Mouse (Mus musculus): Measurements from ENCODE around the gene Fank1. TPM values are rescaled to one million over a fixed set of nuclear protein-coding genes. Genes with fewer than 3 reads are reported as not detected.
"Not testable (repeated sequence)": the region's sequence is repeated elsewhere in the genome, so short reads cannot be mapped to it uniquely, and the experiment has no call there.

Gene Fank1
- polyA plus RNA-seq, 1 experiment from 2014 or later = 0.21 TPM

GRCm38 (mm10) chr7:133862723-133863122 lies 86.1 kb downstream of the Fank1 start:
- ATAC-seq (ENCODE audit: insufficient read depth, low FRiP score) = no peak
- WGBS = 83% methylated on average over 5 of the region's 5 CpGs
- no peaks in the 10 kb centered on the region for H3K9me3 ChIP-seq (replicated peaks; ENCODE audit: control insufficient read depth, low read length)

DNA sequence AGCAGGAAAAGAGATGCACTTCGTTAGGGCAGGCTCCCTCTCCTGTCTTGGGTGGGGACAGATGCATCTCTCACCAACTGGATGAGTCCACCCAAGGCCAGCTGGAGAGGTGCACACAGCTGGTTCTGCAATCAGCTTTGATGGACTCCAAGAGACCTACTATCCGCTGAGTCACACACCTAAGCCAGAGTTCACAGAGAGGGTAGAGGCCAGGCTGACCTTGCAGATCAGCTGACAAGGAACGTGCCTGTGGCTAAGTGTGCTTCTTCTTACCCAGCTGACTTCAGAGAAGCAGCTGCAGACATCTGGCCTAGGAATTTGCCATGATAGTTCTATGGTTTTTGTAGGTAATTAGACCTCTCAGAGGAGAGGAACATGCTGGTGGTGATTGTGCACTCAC lies 86.5 kb downstream of the Fank1 start:
- Histone ChIP-seq H3K4me2 (ENCODE audit: low read depth, low read length) (no peak overlapping the region), H3K36me3 (ENCODE audit: control insufficient read depth, insufficient read depth, low read length) (no peaks in the 10 kb centered on the region), H3K4me3 (replicated peaks; ENCODE audit: low read length) (no peak overlapping the region), H3K27ac (ENCODE audit: low read length) (no peak overlapping the region), H3K9ac (ENCODE audit: low read length) (no peak overlapping the region), H3K9me3 (replicated peaks; ENCODE audit: control insufficient read depth, low read length) (no peaks in the 10 kb centered on the region), H3K27me3 (ENCODE audit: control insufficient read depth, insufficient read depth, low read length) (no peaks in the 10 kb centered on the region), H3K4me1 (ENCODE audit: control insufficient read depth, insufficient read depth, low read length) (no peaks in the 10 kb centered on the region)
- no peak for ATAC-seq (ENCODE audit: insufficient read depth, low FRiP score)
- WGBS = 44% methylated on average over 3 of the region's 3 CpGs

More at GRCm38 (mm10) chr7:133862723-133863122, 86.1 kb downstream of the Fank1 start:
- H3K4me1 ChIP-seq (ENCODE audit: control insufficient read depth, insufficient read depth, low read length) = no peaks in the 10 kb centered on the region
- no peak overlapping the region for H3K9ac ChIP-seq (ENCODE audit: low read length)
- H3K36me3 ChIP-seq (ENCODE audit: control insufficient read depth, insufficient read depth, low read length) = no peaks in the 10 kb centered on the region
- no peak overlapping the region for H3K4me3 ChIP-seq (replicated peaks; ENCODE audit: low read length)
- H3K27ac ChIP-seq (ENCODE audit: low read length) = no peak overlapping the region
- H3K27me3 ChIP-seq (ENCODE audit: control insufficient read depth, insufficient read depth, low read length) = no peaks in the 10 kb centered on the region
- H3K4me2 ChIP-seq (ENCODE audit: low read depth, low read length) = no peak overlapping the region

DNA sequence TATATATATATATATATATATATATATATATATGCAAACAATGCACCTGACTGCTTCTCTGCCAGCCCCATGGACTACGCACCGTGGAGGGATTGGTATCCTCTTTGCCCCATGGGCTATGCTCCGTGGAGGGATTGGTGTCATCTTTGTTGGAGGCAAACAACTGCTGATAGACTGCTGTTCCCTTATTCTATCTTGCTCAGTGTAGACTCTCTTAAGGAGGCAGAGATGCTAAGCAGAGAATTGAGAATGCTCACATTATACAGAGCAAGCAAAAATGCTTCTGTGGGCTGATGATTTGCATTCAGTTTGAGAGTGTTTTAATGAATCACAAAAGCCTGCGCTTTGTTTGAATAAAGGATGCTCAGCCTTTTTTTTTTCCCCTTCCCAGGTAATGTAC lies 87.0 kb downstream of the Fank1 start:
- no peaks in the 10 kb centered on the region for H3K9me3 ChIP-seq (replicated peaks; ENCODE audit: control insufficient read depth, low read length)
- no peak overlapping the region for H3K27ac ChIP-seq (ENCODE audit: low read length)
- no peak for ATAC-seq (ENCODE audit: insufficient read depth, low FRiP score)
- H3K4me3 ChIP-seq (replicated peaks; ENCODE audit: low read length) = no peak overlapping the region
- H3K36me3 ChIP-seq (ENCODE audit: control insufficient read depth, insufficient read depth, low read length) = no peaks in the 10 kb centered on the region
- H3K9ac ChIP-seq (ENCODE audit: low read length) = no peak overlapping the region
- H3K4me1 ChIP-seq (ENCODE audit: control insufficient read depth, insufficient read depth, low read length) = no peaks in the 10 kb centered on the region
- H3K27me3 ChIP-seq (ENCODE audit: control insufficient read depth, insufficient read depth, low read length) = no peaks in the 10 kb centered on the region
- H3K4me2 ChIP-seq (ENCODE audit: low read depth, low read length) = no peak overlapping the region
- WGBS = 88% methylated on average over 4 of the region's 4 CpGs

GRCm38 (mm10) chr7:133870265-133870664 lies 93.6 kb downstream of the Fank1 start:
- WGBS = 78% methylated on average over 4 of the region's 4 CpGs
- no peak for ATAC-seq (ENCODE audit: insufficient read depth, low FRiP score)
- no peak overlapping the region for H3K9ac ChIP-seq (ENCODE audit: low read length)
- no peak overlapping the region for H3K27ac ChIP-seq (ENCODE audit: low read length)
- no peak overlapping the region for H3K4me2 ChIP-seq (ENCODE audit: low read depth, low read length)
- H3K9me3 ChIP-seq (replicated peaks; ENCODE audit: control insufficient read depth, low read length) = no peaks in the 10 kb centered on the region
- no peaks in the 10 kb centered on the region for H3K4me1 ChIP-seq (ENCODE audit: control insufficient read depth, insufficient read depth, low read length)
- H3K4me3 ChIP-seq (replicated peaks; ENCODE audit: low read length) = no peak overlapping the region
- H3K27me3 ChIP-seq (ENCODE audit: control insufficient read depth, insufficient read depth, low read length) = no peaks in the 10 kb centered on the region
- no peaks in the 10 kb centered on the region for H3K36me3 ChIP-seq (ENCODE audit: control insufficient read depth, insufficient read depth, low read length)

DNA sequence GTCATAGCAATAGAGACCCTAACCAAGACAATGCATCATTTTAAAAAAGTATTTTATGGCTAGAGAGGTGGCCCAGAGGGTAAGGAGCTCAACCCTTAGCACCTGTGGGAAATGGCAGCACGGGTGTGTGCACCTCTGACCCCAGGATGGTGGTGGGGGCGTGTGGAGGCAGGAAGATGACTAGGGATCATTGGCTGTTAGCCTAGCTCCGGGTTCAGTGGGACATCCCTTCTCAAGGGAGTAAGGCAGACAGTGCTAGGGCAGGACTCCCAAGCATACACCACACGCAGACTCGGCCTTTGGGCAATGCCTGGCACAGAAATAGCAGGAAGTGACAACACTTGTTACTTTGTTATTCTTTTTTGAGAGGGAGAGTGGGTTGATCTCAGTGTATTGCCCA lies 96.0 kb downstream of the Fank1 start:
- no peak overlapping the region for H3K4me2 ChIP-seq (ENCODE audit: low read depth, low read length)

GRCm38 (mm10) chr7:133876139-133876538 lies 99.5 kb downstream of the Fank1 start:
- 76% methylated on average over 3 of the region's 3 CpGs for WGBS
- Histone ChIP-seq H3K27me3 (ENCODE audit: control insufficient read depth, insufficient read depth, low read length) (no peaks in the 10 kb centered on the region), H3K9me3 (replicated peaks; ENCODE audit: control insufficient read depth, low read length) (no peaks in the 10 kb centered on the region), H3K9ac (ENCODE audit: low read length) (no peak overlapping the region), H3K4me1 (ENCODE audit: control insufficient read depth, insufficient read depth, low read length) (no peaks in the 10 kb centered on the region), H3K4me3 (replicated peaks; ENCODE audit: low read length) (no peak overlapping the region), H3K4me2 (ENCODE audit: low read depth, low read length) (no peak overlapping the region), H3K36me3 (ENCODE audit: control insufficient read depth, insufficient read depth, low read length) (no peaks in the 10 kb centered on the region), H3K27ac (ENCODE audit: low read length) (no peak overlapping the region)
- ATAC-seq (ENCODE audit: insufficient read depth, low FRiP score) = no peak

More for the DNA sequence above, 96.0 kb downstream of the Fank1 start:
- Histone ChIP-seq H3K27me3 (ENCODE audit: control insufficient read depth, insufficient read depth, low read length) (no peaks in the 10 kb centered on the region), H3K9me3 (replicated peaks; ENCODE audit: control insufficient read depth, low read length) (no peaks in the 10 kb centered on the region), H3K27ac (ENCODE audit: low read length) (no peak overlapping the region), H3K4me1 (ENCODE audit: control insufficient read depth, insufficient read depth, low read length) (no peaks in the 10 kb centered on the region), H3K36me3 (ENCODE audit: control insufficient read depth, insufficient read depth, low read length) (no peaks in the 10 kb centered on the region), H3K4me3 (replicated peaks; ENCODE audit: low read length) (no peak overlapping the region), H3K9ac (ENCODE audit: low read length) (no peak overlapping the region)
- 77% methylated on average over 5 of the region's 5 CpGs for WGBS
- ATAC-seq (ENCODE audit: insufficient read depth, low FRiP score) = no peak

DNA sequence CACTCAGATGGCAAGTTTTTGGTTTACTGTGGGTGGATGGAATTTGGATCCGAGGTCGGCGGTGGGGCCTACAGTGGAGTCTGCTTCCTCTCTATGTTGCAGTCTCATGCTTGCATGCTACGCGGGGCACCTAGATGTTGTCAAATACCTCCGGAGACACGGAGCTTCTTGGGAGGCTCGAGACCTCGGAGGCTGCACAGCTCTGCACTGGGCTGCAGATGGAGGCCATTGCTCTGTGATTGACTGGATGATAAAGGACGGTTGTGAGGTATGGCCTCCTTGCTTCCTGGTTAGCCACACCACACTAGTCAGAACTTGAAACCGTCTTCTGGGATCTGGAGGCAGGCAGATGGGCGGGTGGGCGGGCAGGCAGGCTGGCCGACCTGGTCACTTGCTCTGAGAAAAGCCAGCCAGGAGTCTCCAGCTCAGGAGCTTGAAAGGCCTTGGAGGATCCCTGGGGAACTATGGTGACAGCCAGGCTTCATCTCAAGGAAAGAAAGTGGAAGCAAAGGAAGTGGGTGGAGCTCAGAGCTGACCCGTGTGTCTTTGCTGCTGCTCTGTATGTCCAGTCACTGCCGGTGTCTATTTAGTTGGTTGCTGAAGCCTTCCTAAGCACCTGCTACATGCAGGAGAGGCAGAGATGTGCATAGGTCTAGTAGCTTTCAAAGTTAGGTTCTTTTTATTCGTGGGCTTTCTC lies 100.1 kb downstream of the Fank1 start:
- Histone ChIP-seq H3K9me3 (replicated peaks; ENCODE audit: control insufficient read depth, low read length) (no peaks in the 10 kb centered on the region), H3K27ac (ENCODE audit: low read length) (no peak overlapping the region), H3K4me1 (ENCODE audit: control insufficient read depth, insufficient read depth, low read length) (no peaks in the 10 kb centered on the region), H3K4me2 (ENCODE audit: low read depth, low read length) (no peak overlapping the region), H3K36me3 (ENCODE audit: control insufficient read depth, insufficient read depth, low read length) (no peaks in the 10 kb centered on the region), H3K27me3 (ENCODE audit: control insufficient read depth, insufficient read depth, low read length) (no peaks in the 10 kb centered on the region), H3K4me3 (replicated peaks; ENCODE audit: low read length) (no peak overlapping the region), H3K9ac (ENCODE audit: low read length) (no peak overlapping the region)
- ATAC-seq (ENCODE audit: insufficient read depth, low FRiP score) = no peak
- 71% methylated on average over 17 of the region's 17 CpGs for whole genome bisulfite sequencing

GRCm38 (mm10) chr7:133879761-133880160 lies 103.1 kb downstream of the Fank1 start:
- no peak overlapping the region for H3K9ac ChIP-seq (ENCODE audit: low read length)
- H3K9me3 ChIP-seq (replicated peaks; ENCODE audit: control insufficient read depth, low read length) = no peaks in the 10 kb centered on the region
- H3K4me3 ChIP-seq (replicated peaks; ENCODE audit: low read length) = no peak overlapping the region
- H3K27me3 ChIP-seq (ENCODE audit: control insufficient read depth, insufficient read depth, low read length) = no peaks in the 10 kb centered on the region
- no peak for ATAC-seq (ENCODE audit: insufficient read depth, low FRiP score)
- no peaks in the 10 kb centered on the region for H3K36me3 ChIP-seq (ENCODE audit: control insufficient read depth, insufficient read depth, low read length)
- H3K4me1 ChIP-seq (ENCODE audit: control insufficient read depth, insufficient read depth, low read length) = no peaks in the 10 kb centered on the region
- no peak overlapping the region for H3K4me2 ChIP-seq (ENCODE audit: low read depth, low read length)
- H3K27ac ChIP-seq (ENCODE audit: low read length) = no peak overlapping the region
- WGBS = 94% methylated on average over 8 of the region's 8 CpGs

- H3K27me3 ChIP-seq (ENCODE audit: control insufficient read depth, insufficient read depth, low read length); ATAC-seq (ENCODE audit: insufficient read depth, low FRiP score); H3K4me2 ChIP-seq (ENCODE audit: low read depth, low read length); H3K27ac ChIP-seq (ENCODE audit: low read length); H3K4me3 ChIP-seq (replicated peaks; ENCODE audit: low read length); H3K9me3 ChIP-seq (replicated peaks; ENCODE audit: control insufficient read depth, low read length); H3K36me3 ChIP-seq (ENCODE audit: control insufficient read depth, insufficient read depth, low read length); H3K4me1 ChIP-seq (ENCODE audit: control insufficient read depth, insufficient read depth, low read length); H3K9ac ChIP-seq (ENCODE audit: low read length): not testable (repeated sequence)
- WGBS = 61% methylated on average over 5 of the region's 9 CpGs
These were observed 108.2 kb downstream of the Fank1 start for GRCm38 (mm10) chr7:133884759-133885431.
